Mouse (Mus musculus) heart, postnatal 0 days (tissue): Measurements from ENCODE around the gene Pakap. TPM values are rescaled to one million over a fixed set of nuclear protein-coding genes. Genes with fewer than 3 reads are reported as not detected.

Experiments used
- ATAC-seq: fragments of 200-750 bp; cut with Nextera tagmentation; 2 replicates; pipeline ENCODE4 v1.8.0; 2017; ENCODE audit warnings: low read depth, moderate number of reproducible peaks, moderate library complexity; ENCODE audit not compliant: insufficient read depth
- DNase-seq: peaks from one replicate; pipeline ENCODE4 v3.0.0-alpha.2; 2016; ENCODE audit warnings: low spot score
- H3K27ac ChIP-seq: fragments of 300-500 bp; sonication (generic); 2 replicates; pipeline ENCODE4 v1.5.1; 2014; ENCODE audit warnings: low read depth, mild to moderate bottlenecking
- H3K27me3 ChIP-seq: fragments of 300-500 bp; sonication (generic); 2 replicates; pipeline ENCODE4 v1.6.1; 2014; ENCODE audit warnings: low read length, mixed read lengths; ENCODE audit not compliant: control insufficient read depth, insufficient read depth
- H3K36me3 ChIP-seq: fragments of 300-500 bp; sonication (generic); replicated peaks from 2 replicates; pipeline ENCODE4 v1.6.1; 2014; ENCODE audit warnings: low read length, mixed read lengths; ENCODE audit not compliant: control insufficient read depth, insufficient read depth
- H3K4me1 ChIP-seq: fragments of 300-500 bp; sonication (generic); 2 replicates; pipeline ENCODE4 v1.6.1; 2014; ENCODE audit warnings: antibody characterized with exemption; ENCODE audit not compliant: control insufficient read depth, insufficient read depth
- H3K4me2 ChIP-seq: fragments of 300-500 bp; sonication (generic); 2 replicates; pipeline ENCODE4 v1.6.1; 2014; ENCODE audit warnings: low read depth, mild to moderate bottlenecking, low read length, moderate library complexity
- H3K4me3 ChIP-seq: fragments of 300-500 bp; sonication (generic); 2 replicates; pipeline ENCODE4 v1.5.1; 2014; ENCODE audit warnings: low read depth, low read length
- H3K9ac ChIP-seq: fragments of 300-500 bp; sonication (generic); replicated peaks from 2 replicates; pipeline ENCODE4 v1.6.1; 2014; ENCODE audit warnings: low read depth, low read length, mixed read lengths
- H3K9me3 ChIP-seq: fragments of 300-500 bp; sonication (generic); replicated peaks from 2 replicates; pipeline ENCODE4 v1.6.1; 2016; ENCODE audit warnings: low read length; ENCODE audit not compliant: control insufficient read depth
- CTCF ChIP-seq: IDR thresholded peaks from 2 replicates; pipeline ENCODE4 v1.5.1; 2016; ENCODE audit warnings: antibody characterized with exemption, control low read depth, low read depth
- EP300 ChIP-seq: IDR thresholded peaks from 2 replicates; pipeline ENCODE4 v1.6.1; 2016; ENCODE audit warnings: antibody characterized with exemption, low read depth
- WGBS: fragments of 180-500 bp; shearing (Covaris S2); extraction: QIAGEN DNeasy Blood & Tissue Kit; methylation state at CpG from one replicate; pipeline ENCODE4 v1.1.7; 2014; 5-methylcytosine and 5-hydroxymethylcytosine counted together
- polyA plus RNA-seq: library from polyadenylated mRNA; unstranded; fragments of >200 nt; fragmentation: Nextera tagmentation; extraction: Ambion mirVana; gene quantifications from 2 replicates; pipeline ENCODE4 v1.2.1, GENCODE M21; 2015
- total RNA-seq: library from RNA; depleted of rRNA; stranded (reverse); fragments of >200 nt; gene quantifications from 2 replicates; pipeline ENCODE4 v1.2.3, GENCODE M21; 2014; ENCODE audit warnings: low replicate concordance

Gene Pakap
- total and polyA plus RNA-seq, 2 experiments from 2014 or later: 21.1 to 43.7 TPM

DNA sequence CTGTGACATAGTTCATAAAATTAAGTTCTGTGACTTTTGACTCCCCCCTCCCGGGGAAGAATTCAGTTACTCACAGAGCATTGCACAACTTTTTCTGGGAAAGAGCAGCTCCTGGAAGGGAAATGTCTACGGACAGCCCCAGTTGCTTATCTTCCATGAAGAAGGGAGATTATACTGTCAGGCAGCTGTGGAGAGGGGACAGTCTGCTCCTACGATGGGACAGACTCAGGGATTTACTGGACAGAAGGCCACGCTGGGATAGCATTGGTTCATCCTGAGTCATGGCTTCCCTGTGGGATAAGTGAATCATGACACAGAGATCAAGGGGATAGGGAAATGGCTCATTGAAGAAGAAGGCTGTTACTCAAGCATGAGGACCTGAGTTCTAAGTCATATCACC, 271.4 kb downstream of the Pakap start:
- TF ChIP-seq CTCF: no peak
- TF ChIP-seq EP300: no peak
- Histone ChIP-seq H3K27ac (peak overlapping the region; percentile 32; the same call in 1 of the 2 replicates), H3K4me3 (no peak overlapping the region), H3K27me3 (no peaks in the 10 kb centered on the region), H3K4me2 (no peak overlapping the region), H3K4me1 (peaks cover 40% of the 10 kb centered on the region), H3K9ac (no peak overlapping the region), H3K36me3 (no peaks in the 10 kb centered on the region), H3K9me3 (no peaks in the 10 kb centered on the region)
- ATAC-seq (no peak; the same call in 1 of the 2 replicates), DNase-seq (peak; percentile 57)
- 27% methylated on average over 4 of the region's 4 CpGs for WGBS

- Histone ChIP-seq H3K4me1 (peaks cover 37% of the 10 kb centered on the region), H3K27me3 (no peaks in the 10 kb centered on the region), H3K4me3 (no peak overlapping the region), H3K4me2 (no peak overlapping the region), H3K9me3 (no peaks in the 10 kb centered on the region), H3K36me3 (no peaks in the 10 kb centered on the region), H3K27ac (peak overlapping the region; percentile 71), H3K9ac (no peak overlapping the region)
- TF ChIP-seq CTCF (no peak), EP300 (no peak)
- no peak for ATAC-seq
- WGBS: 70% methylated on average over 1 of the region's 1 CpGs
- no peak for DNase-seq
Measured at GRCm38 (mm10) chr4:57841911-57842310, 273.9 kb downstream of the Pakap start.

DNA sequence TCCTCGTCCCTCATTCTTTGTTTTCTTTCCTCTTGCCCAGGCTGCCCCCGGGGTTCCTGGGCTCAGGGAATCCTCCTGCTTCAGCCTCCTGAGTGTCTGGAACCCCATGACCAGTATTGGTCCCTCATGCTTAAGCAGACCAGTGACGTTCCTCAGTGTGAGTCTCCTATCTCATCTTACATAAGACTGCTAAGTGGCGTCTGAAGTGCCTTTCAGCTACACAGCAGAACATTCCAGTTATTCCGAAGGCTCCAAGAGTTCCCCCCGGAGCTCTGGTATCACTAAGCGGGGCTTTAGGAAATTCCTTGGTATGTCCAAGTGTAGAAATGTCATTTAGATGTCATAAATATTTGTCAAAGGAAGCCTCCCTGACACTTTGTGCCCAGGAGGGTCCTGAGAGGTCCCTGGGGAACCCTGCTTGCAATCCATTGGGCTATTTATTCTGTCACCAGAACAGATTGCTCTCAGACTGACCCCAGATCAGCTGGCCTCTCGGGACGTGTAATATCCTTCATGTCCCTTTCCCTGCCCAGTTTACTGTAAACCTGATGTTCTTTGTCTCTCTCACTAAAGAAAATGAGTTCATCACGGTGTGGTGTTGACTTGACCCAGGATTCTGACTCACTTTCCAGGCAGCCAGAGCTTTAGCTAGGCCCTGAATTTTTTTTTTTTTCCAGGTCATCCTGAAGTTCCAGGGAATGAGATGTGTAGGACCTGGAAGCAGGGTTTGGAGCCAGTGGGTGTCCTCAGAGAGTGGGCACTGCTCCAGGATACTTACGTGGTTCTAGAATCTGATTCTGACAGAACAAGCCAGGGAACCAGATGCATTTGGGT, 274.7 kb downstream of the Pakap start:
- H3K36me3 ChIP-seq: no peaks in the 10 kb centered on the region
- no peaks in the 10 kb centered on the region for H3K9me3 ChIP-seq
- peaks cover 34% of the 10 kb centered on the region for H3K4me1 ChIP-seq
- H3K27ac ChIP-seq: peak overlapping the region; percentile 71
- 31% methylated on average over 11 of the region's 11 CpGs for WGBS
- TF ChIP-seq EP300: no peak
- TF ChIP-seq CTCF: no peak
- no peak overlapping the region for H3K4me3 ChIP-seq
- no peak overlapping the region for H3K4me2 ChIP-seq
- DNase-seq: peak; percentile 60
- no peaks in the 10 kb centered on the region for H3K27me3 ChIP-seq
- H3K9ac ChIP-seq: no peak overlapping the region
- ATAC-seq: no peak

- ATAC-seq: peak; percentile 91
- Histone ChIP-seq H3K4me2 (peak overlapping the region; percentile 71), H3K4me1 (peaks cover 38% of the 10 kb centered on the region), H3K27ac (peak overlapping the region; percentile 96), H3K36me3 (peaks cover 5% of the 10 kb centered on the region), H3K4me3 (peak overlapping the region; percentile 64), H3K9me3 (no peaks in the 10 kb centered on the region), H3K27me3 (no peaks in the 10 kb centered on the region), H3K9ac (peak overlapping the region; percentile 81)
- peak; percentile 96 for DNase-seq
- 2% methylated on average over 10 of the region's 10 CpGs for WGBS
- TF ChIP-seq CTCF: no peak
- TF ChIP-seq EP300: no peak
Measured at GRCm38 (mm10) chr4:57845031-57845431, 277.1 kb downstream of the Pakap start.

DNA sequence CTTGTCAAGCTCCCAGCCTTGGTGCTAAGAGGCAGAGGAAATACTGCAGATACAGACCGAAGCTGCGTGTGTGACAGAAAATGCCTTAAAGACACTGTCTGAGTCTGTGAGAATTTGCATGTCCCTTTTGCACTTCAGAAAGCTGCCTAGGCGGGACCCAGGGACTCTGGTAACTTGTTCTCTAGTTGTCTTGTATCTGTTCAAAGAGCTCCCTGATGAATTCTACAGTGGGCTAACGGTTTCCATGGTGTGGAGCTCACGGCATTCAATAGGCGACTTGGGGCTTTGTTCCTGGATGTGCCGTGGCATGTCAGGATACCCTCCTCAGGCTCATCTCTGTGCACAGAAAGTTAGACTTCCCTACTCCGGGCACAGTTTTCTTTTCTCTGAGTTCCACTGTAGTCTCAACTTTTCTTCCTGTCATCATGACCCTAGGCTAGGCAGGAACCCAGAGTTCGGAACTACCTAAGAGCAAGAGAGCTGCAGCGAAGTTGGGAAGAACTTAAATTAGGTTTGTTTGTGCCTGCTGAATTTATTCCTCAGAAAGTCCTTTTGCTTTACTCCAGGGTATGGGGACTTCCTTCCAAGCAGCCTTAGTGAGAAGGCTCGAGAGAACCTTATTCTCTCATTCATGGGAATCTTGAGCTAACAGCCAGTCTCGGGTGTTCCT, 277.7 kb downstream of the Pakap start:
- ATAC-seq: no peak
- peak overlapping the region; percentile 64 for H3K4me3 ChIP-seq
- H3K36me3 ChIP-seq: peaks cover 11% of the 10 kb centered on the region
- H3K9me3 ChIP-seq: no peaks in the 10 kb centered on the region
- peak overlapping the region; percentile 81 for H3K9ac ChIP-seq
- TF ChIP-seq CTCF (no peak), EP300 (no peak)
- no peaks in the 10 kb centered on the region for H3K27me3 ChIP-seq
- DNase-seq: no peak
- peaks cover 38% of the 10 kb centered on the region for H3K4me1 ChIP-seq
- WGBS: 7% methylated on average over 12 of the region's 12 CpGs
- H3K4me2 ChIP-seq: peak overlapping the region; percentile 71
- H3K27ac ChIP-seq: peak overlapping the region; percentile 96
